Mouse (Mus musculus): ENCODE measurements around the gene Kcnj12. TPM values are rescaled to one million over a fixed set of nuclear protein-coding genes. Genes with fewer than 3 reads are reported as not detected.
A peak's percentile ranks its signal among the peaks of the same experiment; 100 is the strongest.

Kcnj12 gene
- total and polyA plus RNA-seq, 3 experiments = not detected

GRCm38 (mm10) chr11:61056871-61057270 lies 34.5 kb downstream of the Kcnj12 start:
- in situ Hi-C loops (cut with MboI; ENCODE audit: low pct_ligation_motif_present, low pct_unique_long_range_greater_than_20kb, low sequenced_read_pairs) = no loop called here
- dilution Hi-C loops (cut with MboI; ENCODE audit: extremely low pct_ligation_motif_present, extremely low pct_unique_long_range_greater_than_20kb, low sequenced_read_pairs) = no loop called here

GRCm38 (mm10) chr11:61059691-61060457 lies 37.5 kb downstream of the Kcnj12 start:
- H3K4me2 ChIP-seq (ENCODE audit: insufficient read depth, low read depth, poor library complexity, severe bottlenecking) = peak overlapping the region; percentile 23; the same call in 1 of the 2 replicates
- no peak for TF ChIP-seq POLR2A (IDR thresholded peaks at IDR 0.05; ENCODE audit: low read depth, low read length)
- peak; percentile 84 for TF ChIP-seq MEF2A (IDR thresholded peaks at IDR 0.05; ENCODE audit: borderline replicate concordance, low read depth, low read length)
- TF ChIP-seq SIN3A (IDR thresholded peaks at IDR 0.05; ENCODE audit: low read length) = no peak
- TF ChIP-seq HCFC1 (IDR thresholded peaks at IDR 0.05; ENCODE audit: low read depth, low read length) = no peak
- TF ChIP-seq PAX5 (IDR thresholded peaks at IDR 0.05; ENCODE audit: low read length) = no peak
- TF ChIP-seq ELF1 (IDR thresholded peaks at IDR 0.05; ENCODE audit: low read depth, low read length) = no peak
- TF ChIP-seq E2F4 (IDR thresholded peaks at IDR 0.05; ENCODE audit: insufficient replicate concordance, low read depth, low read length) = no peak
- TF ChIP-seq TBP (conservative IDR thresholded peaks at IDR 0.05; ENCODE audit: low read depth, low read length) = no peak
- TF ChIP-seq BHLHE40 (IDR thresholded peaks at IDR 0.05; ENCODE audit: low read depth, low read length) = peak; percentile 33; the same call in 1 of the 2 replicates
- no peak for TF ChIP-seq NELFE (IDR thresholded peaks at IDR 0.05; ENCODE audit: low read depth, low read length)
- TF ChIP-seq EP300 (IDR thresholded peaks at IDR 0.05; ENCODE audit: low read length) = no peak
- TF ChIP-seq ETS1 (conservative IDR thresholded peaks at IDR 0.05; ENCODE audit: low read depth, low read length) = peak; percentile 45; the same call in 1 of the 2 replicates
- TF ChIP-seq TCF12 (IDR thresholded peaks at IDR 0.05; ENCODE audit: low read depth, low read length) = no peak
- TF ChIP-seq ZMIZ1 (IDR thresholded peaks at IDR 0.05; ENCODE audit: low read depth, low read length) = no peak
- no peak for TF ChIP-seq POLR2AphosphoS2 (IDR thresholded peaks at IDR 0.05; ENCODE audit: low read depth, low read length)
- no peak for TF ChIP-seq MXI1 (IDR thresholded peaks at IDR 0.05; ENCODE audit: low read depth, low read length)
- DNase-seq (ENCODE audit: extremely low read depth) = peak; percentile 52
- in situ Hi-C loops (cut with MboI; ENCODE audit: low pct_ligation_motif_present, low pct_unique_long_range_greater_than_20kb, low sequenced_read_pairs) = no loop called here
- H3K27ac ChIP-seq (ENCODE audit: insufficient read depth, low read depth) = no peak overlapping the region
- H3K4me3 ChIP-seq (replicated peaks in 1 of 3; ENCODE audit: low read depth in 2 of 3, low read length in 2 of 3, poor library complexity in 1 of 3) = no peak overlapping the region
- no peak overlapping the region for H3K9ac ChIP-seq (ENCODE audit: insufficient read depth, low read depth)
- dilution Hi-C loops (cut with MboI; ENCODE audit: extremely low pct_ligation_motif_present, extremely low pct_unique_long_range_greater_than_20kb, low sequenced_read_pairs) = no loop called here
- H3K27me3 ChIP-seq (replicated peaks) = no peaks in the 10 kb centered on the region
- H3K4me1 ChIP-seq (ENCODE audit: control insufficient read depth in 1 of 2, insufficient read depth in 2 of 2) = peaks cover 4 to 31% of the 10 kb centered on the region in 2 experiments; a peak in 2 of 4 replicates
- H3K36me3 ChIP-seq (replicated peaks in 1 of 2; ENCODE audit: control insufficient read depth in 1 of 2, insufficient read depth in 1 of 2, low read length in 1 of 2) = no peaks in the 10 kb centered on the region
- H3K79me2 ChIP-seq (replicated peaks; ENCODE audit: control insufficient read depth, extremely low read depth, insufficient read depth, poor library complexity, severe bottlenecking) = no peaks in the 10 kb centered on the region
- no peaks in the 10 kb centered on the region for H3K9me3 ChIP-seq (replicated peaks; ENCODE audit: low read length)

More at GRCm38 (mm10) chr11:61056871-61057270, 34.5 kb downstream of the Kcnj12 start:
- Histone ChIP-seq H3K9ac (ENCODE audit: insufficient read depth, low read depth) (no peak overlapping the region), H3K9me3 (replicated peaks; ENCODE audit: low read length) (no peaks in the 10 kb centered on the region), H3K27ac (ENCODE audit: insufficient read depth, low read depth) (no peak overlapping the region), H3K36me3 (replicated peaks in 1 of 2; ENCODE audit: control insufficient read depth in 1 of 2, insufficient read depth in 1 of 2, low read length in 1 of 2) (no peaks in the 10 kb centered on the region), H3K4me1 (ENCODE audit: control insufficient read depth in 1 of 2, insufficient read depth in 2 of 2) (peaks cover 0 to 18% of the 10 kb centered on the region in 2 experiments; a peak in 2 of 4 replicates), H3K4me3 (replicated peaks in 1 of 3; ENCODE audit: low read depth in 2 of 3, low read length in 2 of 3, poor library complexity in 1 of 3) (no peak overlapping the region), H3K4me2 (ENCODE audit: insufficient read depth, low read depth, poor library complexity, severe bottlenecking) (no peak overlapping the region), H3K27me3 (replicated peaks) (no peaks in the 10 kb centered on the region), H3K79me2 (replicated peaks; ENCODE audit: control insufficient read depth, extremely low read depth, insufficient read depth, poor library complexity, severe bottlenecking) (no peaks in the 10 kb centered on the region)
- no peak for DNase-seq (ENCODE audit: extremely low read depth)
- TF ChIP-seq TCF12 (IDR thresholded peaks at IDR 0.05; ENCODE audit: low read depth, low read length) (no peak), NRF1 (IDR thresholded peaks at IDR 0.05; ENCODE audit: low read depth, low read length) (no peak), RAD21 (IDR thresholded peaks at IDR 0.05; ENCODE audit: low read depth, low read length) (no peak), BHLHE40 (IDR thresholded peaks at IDR 0.05; ENCODE audit: low read depth, low read length) (no peak), MXI1 (IDR thresholded peaks at IDR 0.05; ENCODE audit: low read depth, low read length) (no peak), CHD1 (IDR thresholded peaks at IDR 0.05; ENCODE audit: low read depth, low read length) (no peak), POLR2A (IDR thresholded peaks at IDR 0.05; ENCODE audit: low read depth, low read length) (no peak), KAT2A (IDR thresholded peaks at IDR 0.05; ENCODE audit: insufficient replicate concordance, low read length) (no peak), SMC3 (IDR thresholded peaks at IDR 0.05; ENCODE audit: low read depth, low read length) (no peak), RCOR1 (conservative IDR thresholded peaks at IDR 0.05; ENCODE audit: low read depth, low read length) (no peak), MAFK (IDR thresholded peaks at IDR 0.05; ENCODE audit: insufficient replicate concordance, low read length) (no peak), PAX5 (IDR thresholded peaks at IDR 0.05; ENCODE audit: low read length) (no peak), ZNF384 (IDR thresholded peaks at IDR 0.05; ENCODE audit: low read depth, low read length) (no peak), ETS1 (conservative IDR thresholded peaks at IDR 0.05; ENCODE audit: low read depth, low read length) (no peak), JUND (conservative IDR thresholded peaks at IDR 0.05; ENCODE audit: low read depth, low read length) (no peak), UBTF (IDR thresholded peaks at IDR 0.05; ENCODE audit: low read depth, low read length) (no peak), POLR2AphosphoS2 (IDR thresholded peaks at IDR 0.05; ENCODE audit: low read depth, low read length) (no peak)
